Mouse (Mus musculus): ENCODE data around the gene Arrdc1.

Gene Arrdc1

DNA sequence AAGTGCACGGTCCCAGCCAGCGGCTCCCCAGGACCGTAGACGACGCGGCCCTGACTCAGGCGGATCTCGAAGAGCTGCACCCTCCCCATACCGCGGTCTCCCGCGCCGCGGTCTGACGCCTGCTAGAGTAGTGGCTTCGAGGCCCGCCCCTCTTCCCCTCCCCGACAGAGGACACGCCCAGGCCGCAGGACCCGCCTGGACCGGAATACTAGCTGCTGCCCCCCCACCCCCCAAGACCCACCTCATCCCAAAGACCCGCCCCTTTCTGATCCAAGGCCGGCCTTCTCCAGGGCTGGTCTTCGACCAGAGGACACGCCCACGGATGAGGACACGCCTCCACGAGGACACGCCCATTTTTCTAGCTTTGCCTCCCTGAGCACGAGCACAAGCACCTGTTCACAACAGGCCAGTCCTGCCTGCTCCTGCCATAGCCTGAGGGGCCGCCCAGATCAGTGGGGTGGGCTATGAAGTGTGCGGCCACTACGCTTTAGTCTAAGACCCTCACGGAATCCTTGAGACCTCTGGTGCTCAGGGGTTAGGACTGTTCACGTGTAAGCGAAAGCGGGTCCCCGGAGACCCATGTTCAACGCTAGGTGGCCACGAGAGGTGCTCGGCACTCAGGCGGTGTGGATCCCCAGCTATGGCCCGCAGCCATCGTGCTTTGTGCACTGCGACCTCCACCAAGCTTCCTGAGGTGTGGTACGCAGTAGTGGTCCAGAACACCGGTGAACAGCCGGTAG is at the start of gene Arrdc1:
Gene Arrdc1, minus strand, starts transcription at position 196 of the 740 bp plus-strand sequence.
- under 1% methylated on average over 49 of the region's 49 CpGs for WGBS

DNA sequence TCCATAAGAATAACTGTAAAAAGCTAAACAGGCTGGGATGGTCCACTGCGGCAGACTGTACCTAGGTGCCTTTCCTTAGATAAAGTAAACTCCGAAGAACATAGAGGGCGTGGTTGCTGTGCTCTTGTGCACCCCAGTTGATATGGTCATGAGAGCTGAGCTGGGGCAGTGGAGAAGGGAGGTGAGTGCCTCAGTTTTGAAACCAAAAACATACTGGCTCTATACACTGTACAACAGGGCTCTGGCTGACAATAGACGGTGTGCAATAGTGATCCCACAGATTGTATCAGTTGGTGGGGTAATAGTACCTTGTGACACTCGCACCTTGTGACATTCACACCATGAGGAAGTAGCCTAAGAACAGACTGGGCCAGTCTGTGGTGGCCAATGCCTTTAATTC is 41.9 kb upstream of the Arrdc1 start:
- WGBS: 90% methylated on average over 5 of the region's 5 CpGs

DNA sequence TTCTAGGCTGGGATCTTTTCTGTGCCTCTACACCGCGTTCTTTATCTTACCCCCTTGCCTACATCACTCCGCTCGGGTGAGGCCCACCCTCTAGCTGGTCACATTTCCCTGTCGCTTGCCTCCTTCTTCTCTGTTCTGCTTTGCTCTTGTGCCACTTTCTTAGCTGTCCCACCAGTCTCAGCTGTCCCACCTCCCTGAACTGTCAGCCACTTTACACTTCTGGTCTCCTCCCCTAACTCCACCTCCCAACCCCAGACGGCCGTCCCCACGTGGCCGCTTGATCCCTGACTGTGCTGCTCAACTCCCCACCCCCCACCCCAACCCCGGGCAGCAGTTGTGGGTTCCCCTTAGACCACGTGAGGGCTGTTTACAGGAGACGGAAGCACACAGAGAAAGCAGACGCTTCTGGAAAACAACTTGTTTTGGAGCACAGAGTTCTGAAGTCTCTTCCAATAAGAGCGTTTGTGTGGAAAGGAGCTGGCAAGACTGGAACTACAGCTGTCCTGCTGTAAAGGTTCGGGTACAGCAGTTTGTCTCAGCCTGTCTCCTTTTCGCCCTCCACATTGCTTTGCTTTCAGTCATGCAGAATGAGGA is 40.7 kb upstream of the Arrdc1 start, which contains the start of gene Pnpla7:
Gene Pnpla7, plus strand, starts transcription at position 330 of the 594 bp plus-strand sequence.
- WGBS: under 1% methylated on average over 16 of the region's 16 CpGs

DNA sequence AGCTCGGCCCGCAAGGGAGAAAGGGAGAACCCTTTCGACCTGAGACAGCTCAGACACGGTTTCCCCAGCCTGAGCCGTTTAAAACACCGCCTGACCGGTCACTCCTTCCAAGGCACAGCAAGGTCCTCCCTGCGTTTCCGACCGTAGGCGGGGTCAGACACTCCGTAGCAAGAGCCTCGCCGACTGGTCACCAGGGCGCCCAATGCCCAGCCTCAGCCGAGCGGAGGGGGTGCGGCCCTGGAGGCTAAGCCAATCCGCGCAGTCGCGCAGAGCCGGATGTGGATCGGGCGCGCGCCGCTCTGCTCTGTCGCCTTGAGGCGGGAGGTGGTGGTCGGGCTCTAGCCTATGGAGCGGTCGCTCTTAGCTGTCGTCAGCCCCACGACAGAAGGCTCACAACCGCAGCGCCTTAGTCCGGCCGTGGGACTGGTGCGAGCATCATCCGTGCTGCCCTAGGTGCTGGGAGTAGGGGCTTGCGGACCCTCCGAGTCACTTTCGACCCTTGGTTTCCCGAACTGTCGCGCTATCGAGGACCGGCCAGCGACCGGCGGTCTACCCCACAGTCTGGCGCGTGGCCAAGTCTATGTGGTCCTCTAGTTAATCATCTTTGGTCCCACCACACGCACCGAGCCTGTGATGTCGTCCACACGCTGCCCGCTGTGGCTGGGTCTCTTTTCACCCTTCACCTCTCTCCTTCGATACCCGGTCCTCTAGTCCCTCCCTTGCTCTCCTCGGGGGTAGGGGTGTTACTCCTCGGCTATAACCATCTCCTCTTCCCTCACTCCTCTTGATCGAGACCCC is 40.1 kb upstream of the Arrdc1 start, which contains the start of gene Mrpl41:
Gene Mrpl41, minus strand, starts transcription at position 193 of the 798 bp plus-strand sequence.
- under 1% methylated on average over 64 of the region's 64 CpGs for WGBS

DNA sequence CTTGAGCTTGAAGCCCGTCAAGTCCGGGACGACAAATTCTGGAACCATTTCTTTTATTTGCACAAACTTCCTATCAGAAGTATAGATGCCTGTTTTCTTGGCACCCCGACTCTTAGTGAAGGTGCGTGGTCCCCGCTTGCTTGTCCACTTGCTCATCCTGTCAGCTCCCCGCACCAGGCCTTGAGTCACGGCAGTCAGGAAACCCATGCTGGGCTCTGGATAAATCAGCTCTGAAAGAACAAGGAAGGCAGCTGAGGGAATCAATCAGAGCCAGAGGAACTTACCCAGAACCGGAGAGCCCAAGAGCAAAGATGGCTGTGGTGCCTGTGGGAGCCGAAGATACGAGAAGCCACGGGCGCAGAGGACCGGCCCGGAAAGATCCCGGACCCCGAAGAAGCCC is 39.4 kb upstream of the Arrdc1 start:
- WGBS: under 1% methylated on average over 17 of the region's 17 CpGs

DNA sequence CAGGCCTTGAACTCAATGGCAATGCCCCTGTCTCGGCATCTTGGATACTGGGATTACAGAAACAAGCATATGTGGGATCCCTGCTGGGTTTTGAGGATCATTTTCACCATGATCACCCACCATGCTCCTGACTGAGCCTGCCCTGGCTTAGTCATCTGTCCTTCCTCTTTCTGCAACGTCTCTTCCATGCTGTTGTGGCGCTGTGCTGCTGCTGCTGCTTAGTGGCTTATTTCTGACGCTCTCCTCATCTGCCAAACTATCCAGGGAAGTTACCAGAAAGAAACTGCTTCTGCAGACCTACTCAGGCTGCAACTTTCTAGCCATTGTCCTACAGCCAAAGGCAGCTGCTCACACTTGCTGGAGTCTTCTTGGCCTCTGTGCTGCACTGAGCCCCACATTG is 35.3 kb upstream of the Arrdc1 start:
- whole genome bisulfite sequencing: 64% methylated on average over 4 of the region's 4 CpGs

DNA sequence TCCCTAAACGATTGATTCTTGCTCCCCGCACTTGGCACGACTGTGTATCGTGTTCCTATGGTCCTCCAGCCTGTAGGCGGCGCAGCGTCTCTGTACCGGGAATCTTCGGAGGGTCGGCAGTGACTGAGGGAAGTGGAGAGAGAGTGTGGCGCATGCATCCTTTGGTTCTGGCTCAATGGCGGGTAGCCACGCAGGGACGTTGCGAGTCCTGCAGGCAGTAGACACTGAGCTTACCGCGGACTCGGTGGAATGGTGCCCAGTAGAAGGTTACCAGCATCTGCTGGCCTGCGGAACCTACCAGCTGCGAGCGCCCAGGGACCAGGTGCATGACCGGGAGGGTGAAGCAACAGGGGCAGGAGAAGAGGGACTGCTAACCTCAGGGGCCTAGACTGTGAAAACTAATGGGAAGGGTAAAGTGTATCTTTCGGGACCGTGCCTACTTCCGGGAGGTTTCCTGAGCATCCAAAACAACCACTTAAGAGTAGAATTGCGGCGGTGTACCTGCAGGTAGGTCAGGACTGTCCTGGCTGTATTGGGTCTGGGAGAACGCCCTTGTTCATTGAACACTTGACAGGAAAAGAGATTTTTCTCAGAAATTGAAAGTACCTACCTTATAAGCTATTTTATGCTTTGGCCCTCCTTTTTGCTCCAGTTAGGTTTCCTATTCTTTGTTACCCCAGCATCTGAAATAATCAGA is 27.4 kb upstream of the Arrdc1 start, which contains the start of gene Dph7:
Gene Dph7, plus strand, starts transcription at position 97 of the 697 bp plus-strand sequence.
- under 1% methylated on average over 28 of the region's 28 CpGs for WGBS

DNA sequence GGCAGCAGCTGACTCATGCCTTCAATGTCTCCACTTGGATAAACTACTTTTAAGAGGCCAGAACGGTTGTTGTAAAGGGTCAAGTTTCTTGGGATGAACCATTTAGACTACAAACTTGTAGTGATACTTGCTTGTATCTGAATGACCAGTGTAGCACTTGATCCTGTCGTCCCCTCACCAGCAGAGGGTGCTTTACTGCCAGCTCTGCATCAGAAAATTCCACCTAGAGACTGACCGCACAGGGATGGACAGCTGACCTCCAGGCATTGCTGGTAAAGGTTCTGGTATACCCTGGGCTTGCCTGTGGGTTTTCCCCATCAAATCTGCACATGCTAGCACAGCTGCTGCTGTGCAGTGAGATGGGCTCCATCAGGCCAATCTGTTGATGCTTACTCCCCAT is 25.9 kb upstream of the Arrdc1 start:
- WGBS: 25% methylated on average over 3 of the region's 3 CpGs

DNA sequence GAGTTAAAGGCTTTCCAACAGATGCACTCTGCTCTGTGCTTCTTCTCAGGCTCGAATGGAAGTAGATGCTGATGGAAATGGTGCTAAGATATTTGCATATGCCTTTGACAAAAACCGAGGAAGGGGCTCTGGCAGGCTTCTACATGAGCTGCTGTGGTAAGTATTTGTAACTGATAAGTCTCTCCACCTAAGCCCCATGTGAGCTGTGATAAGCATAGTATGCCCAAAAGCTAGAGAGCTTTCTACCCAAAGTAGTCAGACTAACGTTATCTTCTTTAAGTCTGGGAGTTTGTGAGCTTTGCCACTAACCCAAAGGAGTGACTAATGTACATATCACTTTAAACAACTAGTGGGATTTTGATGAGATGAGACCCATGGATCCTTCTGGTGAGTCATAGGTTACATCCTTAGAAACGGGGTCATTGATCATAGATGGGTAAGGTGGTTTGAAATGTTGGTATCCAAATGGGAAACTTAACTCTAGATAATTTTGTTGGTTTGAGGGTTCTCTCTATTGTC is 17.5 kb upstream of the Arrdc1 start:
- 90% methylated on average over 4 of the region's 4 CpGs for WGBS

DNA sequence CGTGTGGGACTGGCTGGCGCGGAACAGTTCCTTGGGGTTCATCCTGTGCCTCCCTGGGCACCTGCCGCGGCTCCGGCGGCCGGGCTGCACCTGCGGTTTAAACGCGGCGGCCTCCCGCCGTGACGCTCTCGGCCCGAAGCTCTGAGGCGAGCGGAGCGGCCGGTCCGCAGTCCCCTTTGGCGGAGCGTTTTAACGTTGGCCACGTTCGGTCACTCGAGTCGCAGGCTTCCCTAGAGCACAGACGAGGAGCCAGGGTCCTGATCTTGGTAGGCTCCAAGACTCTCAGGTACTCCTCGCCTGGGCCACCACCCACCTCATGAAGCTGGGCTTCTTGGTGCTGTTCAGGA is 15.1 kb upstream of the Arrdc1 start:
- 0% methylated on average over 31 of the region's 31 CpGs for WGBS

DNA sequence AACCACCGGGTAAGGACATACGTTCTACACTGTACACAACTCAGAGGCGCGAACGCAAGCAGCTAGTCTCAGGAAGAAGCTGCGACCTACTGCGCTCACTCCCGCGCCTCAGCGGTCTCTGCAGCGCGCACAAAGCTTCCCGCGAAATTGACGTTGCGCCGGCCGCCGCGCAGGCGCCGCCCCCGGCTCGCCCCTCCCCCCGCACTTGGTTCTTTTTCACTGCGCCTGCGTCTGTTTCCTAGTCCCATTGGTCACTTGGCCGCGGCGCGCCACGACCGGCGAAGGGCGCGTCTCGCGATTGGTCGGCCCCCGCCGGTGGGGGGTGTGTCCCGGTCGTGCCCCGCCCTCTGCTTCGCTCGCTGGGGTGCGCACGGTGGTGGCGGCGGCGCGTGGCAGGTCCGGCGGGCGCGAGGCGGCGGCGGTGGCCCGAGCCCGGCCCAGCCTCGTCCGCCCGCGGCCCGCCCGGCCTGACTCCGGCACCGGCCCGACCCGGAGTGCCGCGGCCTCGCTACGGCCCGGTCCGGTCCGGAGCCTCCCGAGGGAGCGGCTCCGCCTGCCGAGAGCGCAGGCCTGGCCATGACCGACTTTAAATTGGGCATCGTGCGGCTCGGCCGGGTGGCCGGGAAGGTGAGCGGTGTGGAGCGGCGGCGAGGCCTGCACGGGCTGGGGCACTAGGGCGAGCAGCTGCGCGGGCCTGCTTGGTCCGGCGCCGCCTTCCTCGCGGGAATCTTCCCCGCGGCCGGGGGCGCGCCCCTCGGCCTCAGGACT is 14.6 kb upstream of the Arrdc1 start, which contains the start of gene Zmynd19:
Gene Zmynd19, plus strand, starts transcription at position 372 of the 768 bp plus-strand sequence.
- 2% methylated on average over 107 of the region's 108 CpGs for WGBS

DNA sequence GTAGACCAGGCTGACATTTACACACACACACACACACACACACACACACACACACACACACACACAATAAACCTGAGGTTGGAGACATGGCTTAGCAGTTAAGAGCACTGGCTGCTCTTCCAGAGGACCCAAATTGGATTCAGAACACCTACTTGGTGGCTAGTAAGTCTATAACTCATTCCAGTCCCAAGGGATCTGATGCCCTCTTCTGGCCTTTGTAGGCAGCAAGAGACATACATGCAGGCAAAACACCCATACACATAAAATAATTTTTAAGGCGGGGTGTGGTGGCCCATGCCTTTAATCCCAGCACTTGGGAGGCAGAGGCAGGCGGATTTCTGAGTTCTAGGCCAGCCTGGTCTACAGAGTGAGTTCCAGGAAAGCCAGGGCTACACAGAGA is 9.3 kb upstream of the Arrdc1 start:
- WGBS: 67% methylated on average over 2 of the region's 2 CpGs

DNA sequence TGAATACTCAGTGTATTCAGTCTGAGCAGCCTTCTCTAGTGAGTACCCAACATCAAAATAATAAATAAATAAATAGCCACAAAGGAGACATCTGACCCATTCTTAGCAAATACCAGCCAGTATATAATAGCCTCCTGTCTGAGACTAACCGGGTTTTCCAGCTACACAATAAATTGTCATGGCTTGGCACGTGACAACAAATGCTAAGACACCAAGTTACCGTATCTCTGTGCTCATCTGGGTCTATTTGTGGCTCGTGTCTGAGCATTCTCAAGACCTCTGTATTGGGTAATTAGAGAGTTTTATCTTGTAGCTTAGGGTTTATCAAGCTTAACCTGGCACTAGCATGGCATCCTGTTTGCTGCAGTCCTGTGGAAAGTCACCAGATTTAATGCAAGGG is 7.0 kb upstream of the Arrdc1 start:
- 75% methylated on average over 4 of the region's 4 CpGs for WGBS

DNA sequence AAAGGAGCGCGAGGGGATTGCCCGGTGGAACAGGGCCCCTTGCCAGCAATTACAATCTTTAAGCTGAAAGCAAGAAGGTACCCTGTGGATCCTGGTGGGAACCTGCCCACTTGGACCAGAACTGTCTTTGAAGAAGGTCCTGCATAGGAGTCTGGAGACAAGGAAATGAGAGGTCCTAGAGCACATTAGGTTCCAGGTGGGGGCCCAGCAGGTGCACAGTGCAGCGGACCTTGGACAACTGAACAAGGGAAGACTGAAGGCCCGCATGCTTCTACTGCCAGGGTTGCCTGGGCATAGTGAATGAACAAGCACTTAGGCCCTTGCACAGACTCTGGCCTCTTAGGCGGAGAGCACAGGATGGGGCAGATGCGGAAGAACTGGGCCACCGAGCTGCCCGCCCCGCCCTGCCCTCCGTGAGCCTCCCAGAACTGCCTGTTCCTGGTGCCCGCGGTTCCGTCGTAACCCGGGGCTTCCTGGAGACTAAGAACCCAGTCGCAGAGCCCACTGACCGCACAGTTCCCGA is 550 bp downstream of the Arrdc1 start:
- 6% methylated on average over 19 of the region's 19 CpGs for WGBS

DNA sequence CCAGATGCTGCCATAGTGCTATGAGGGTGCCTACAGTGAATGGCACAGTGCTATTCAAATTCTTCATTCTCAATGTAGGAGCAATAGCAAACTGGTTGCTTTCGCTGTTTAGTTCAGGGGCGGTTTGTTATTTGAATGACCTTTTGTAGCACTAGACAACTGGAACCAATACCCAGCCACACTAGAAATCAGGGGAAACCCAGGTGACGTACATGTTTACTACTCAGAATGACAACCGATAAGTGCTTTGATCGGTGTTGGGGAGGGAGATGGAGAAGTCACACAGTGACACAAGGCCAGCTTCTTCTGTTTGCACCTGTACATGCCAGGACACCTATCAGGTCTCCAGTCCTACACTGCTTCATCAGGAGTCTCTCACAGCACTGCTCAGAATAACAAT is 5.5 kb downstream of the Arrdc1 start:
- 94% methylated on average over 5 of the region's 5 CpGs for WGBS

DNA sequence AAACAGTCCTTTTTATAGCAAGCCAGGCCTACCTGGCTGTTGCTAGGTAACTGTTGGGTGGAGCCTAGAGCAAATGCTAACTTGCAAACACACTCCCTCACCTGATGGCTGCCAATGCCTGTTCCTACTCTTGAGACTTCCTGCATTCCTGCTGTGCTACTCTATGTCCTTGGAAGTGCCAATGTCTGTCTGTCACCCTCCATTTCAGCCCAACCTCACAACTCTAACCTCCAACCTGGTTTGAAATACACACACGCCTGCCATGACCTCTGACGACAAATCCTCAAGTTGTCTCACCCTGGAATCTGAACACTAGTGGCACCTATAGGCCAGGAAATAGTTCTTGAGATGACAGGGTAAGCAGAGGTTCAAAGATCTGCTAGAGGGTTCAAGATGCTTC is 5.9 kb downstream of the Arrdc1 start:
- WGBS: 80% methylated on average over 2 of the region's 2 CpGs

DNA sequence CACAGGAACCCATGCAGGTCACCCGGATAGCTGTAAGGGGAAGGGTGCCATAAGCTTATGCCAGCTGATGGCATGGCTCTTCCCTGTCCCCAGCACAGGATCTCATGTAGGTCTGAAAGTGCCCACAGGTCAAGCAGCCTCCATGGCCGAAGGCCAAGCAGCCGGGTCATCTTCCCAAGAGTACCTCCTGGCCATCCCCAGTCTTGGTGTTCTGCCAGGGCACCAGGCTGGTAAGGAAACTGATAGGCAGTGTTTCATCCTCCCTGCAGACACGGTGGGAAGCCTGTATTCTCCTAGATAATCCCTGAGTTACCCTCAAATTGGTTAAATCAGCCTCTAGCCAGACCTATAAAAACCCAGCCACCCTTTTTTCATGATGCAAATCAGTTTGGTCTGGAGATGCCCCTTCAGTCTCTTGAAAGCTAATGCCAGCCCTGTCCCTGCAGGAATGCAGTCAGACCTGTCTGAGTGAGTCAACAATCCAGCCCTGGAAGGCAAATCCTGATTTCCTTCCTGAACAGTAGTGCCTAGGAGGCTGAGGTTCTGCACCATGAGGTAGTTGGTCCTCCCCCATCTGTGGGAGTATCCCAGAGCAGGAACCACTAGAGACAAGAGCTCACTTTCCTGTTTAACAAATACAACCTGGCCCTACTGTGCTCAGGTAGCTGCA is 7.1 kb downstream of the Arrdc1 start:
- 54% methylated on average over 4 of the region's 4 CpGs for WGBS

DNA sequence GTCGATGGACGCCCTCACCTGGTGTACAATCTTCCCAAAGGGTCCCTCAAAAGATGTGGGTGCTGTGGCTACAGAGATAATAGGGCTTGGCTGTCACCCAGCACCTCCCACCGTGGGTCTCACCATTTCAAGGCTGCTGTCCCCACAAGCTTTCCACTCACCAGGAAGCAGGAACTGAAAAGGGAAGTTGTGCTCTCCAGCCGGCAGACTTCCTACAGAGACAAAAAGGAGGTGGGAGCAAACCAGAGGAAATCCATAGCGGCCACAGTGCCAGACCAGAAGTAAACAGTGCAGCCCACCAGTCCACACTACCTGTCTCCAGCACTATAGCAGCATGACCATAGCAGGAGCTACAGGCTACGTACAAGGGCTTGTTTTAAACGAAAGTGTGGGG is 8.1 kb downstream of the Arrdc1 start:
- 70% methylated on average over 7 of the region's 7 CpGs for WGBS

DNA sequence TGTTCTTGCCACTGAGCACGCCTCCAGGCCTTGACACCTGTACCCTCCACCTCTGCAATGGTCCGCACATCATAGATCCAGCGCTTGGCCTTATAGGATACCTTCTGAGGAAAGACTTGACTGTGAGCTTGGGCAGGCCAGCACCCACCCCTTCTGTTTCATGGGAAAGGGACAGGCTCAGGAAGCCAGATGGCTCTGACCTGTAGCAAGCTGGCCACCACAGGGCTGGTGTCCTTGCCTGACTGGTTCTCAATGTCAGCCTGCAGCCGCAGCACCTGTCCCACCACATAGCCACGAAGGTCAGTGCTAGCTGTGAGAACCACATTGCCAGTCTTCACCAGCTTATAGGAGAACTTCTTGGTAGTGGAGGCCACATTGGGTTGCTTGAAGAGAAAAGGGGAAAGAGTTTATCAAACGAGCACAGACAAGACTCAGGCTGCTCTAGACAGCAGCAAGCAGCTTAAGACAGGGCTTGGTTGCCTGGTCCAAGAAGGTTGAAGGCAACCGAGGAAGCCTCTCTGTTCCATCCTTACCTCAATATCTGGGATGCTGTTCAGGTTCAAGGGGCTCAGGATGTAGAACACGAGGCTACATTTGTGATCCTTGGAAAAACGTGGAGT is 8.6 kb downstream of the Arrdc1 start:
- 84% methylated on average over 9 of the region's 9 CpGs for WGBS

DNA sequence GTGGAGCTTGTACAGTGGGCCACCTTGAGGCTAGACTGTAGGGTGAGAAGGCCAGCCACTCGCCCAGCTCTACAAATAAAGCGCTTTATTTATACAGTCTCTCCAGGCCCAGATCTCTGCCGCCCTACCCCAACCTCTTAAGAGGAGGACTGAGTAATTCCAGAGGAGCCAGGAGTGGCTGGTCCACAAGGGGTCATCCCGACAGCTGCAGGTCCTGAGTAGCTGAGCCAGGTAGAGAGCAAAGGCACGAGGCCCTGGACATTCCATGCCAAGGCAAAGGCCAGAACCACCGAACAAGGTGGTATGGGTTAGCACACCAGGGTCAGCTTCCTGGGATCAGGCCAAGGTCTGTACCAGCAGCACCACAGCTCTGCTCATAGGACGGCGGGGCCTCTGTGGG is 9.8 kb downstream of the Arrdc1 start:
- WGBS: 91% methylated on average over 8 of the region's 8 CpGs
